Mouse (Mus musculus) kidney, postnatal 25 days (tissue): ENCODE measurements around the gene Hlcs.

Source experiments
- DNase-seq, 2 experiments: peaks; one replicate each; pipeline ENCODE4 v3.0.0; 2021; ENCODE audit warnings: mixed read lengths in 2 of 2

Hlcs gene

GRCm38 (mm10) chr16:94327781-94328711 lies 14.7 kb upstream of the Hlcs start, which contains the start of gene Ripply3:
Gene Ripply3 (plus strand): TSS chr16:94328420.
- DNase-seq, result peak; percentile 80 to 92

- DNase-seq, result no peak
Observed at GRCm38 (mm10) chr16:94326008-94326407, 12.6 kb upstream of the Hlcs start.

DNA sequence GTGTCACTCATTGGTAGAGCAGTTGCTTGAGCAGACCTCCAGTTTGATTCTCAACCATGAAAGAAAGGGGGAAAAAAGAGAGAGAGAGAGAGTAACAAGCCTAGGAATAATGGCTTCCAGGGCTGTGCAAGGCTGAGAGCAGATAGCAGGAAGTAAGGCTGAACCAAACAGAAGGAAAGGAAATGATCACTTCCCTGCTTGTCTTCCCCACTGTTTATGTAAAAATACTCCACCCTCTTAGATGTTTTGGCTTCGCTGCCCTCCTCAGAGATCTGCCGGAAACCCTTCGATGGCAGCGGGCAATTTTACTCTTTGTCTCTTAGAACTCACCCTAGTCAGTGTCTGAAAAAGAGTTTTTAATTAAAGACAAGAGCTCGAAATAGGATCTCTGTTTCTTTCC lies 10.3 kb upstream of the Hlcs start:
- no peak for DNase-seq

GRCm38 (mm10) chr16:94320223-94320622 lies 6.9 kb upstream of the Hlcs start:
- DNase-seq, result no peak

- DNase-seq, result peak; percentile 79 to 88
Observed at GRCm38 (mm10) chr16:94317752-94318151, 4.4 kb upstream of the Hlcs start.

GRCm38 (mm10) chr16:94315215-94315614 lies 1.8 kb upstream of the Hlcs start:
- DNase-seq, result peak in 1 of 2 experiments; percentile 24

DNA sequence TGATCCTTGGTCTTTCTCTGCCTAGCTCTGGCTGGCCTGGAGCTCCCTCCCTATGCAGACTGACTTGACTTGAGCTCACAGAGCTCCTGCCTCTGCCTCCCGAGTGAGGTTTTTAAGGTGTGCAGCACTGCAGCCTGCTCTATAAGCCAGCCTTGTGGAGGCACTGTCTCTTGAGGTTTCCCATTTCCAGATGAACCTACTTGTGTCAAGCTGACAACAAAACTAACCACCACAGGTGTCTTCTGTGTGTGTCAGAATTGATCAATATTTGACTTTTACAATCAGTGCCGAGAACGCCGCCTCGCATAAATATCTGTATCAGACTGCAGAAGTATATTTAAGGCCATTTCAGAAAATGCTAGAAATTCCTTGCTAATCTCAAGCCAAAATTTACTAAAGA lies 1.3 kb upstream of the Hlcs start:
- DNase-seq, result no peak

- peak; percentile 79 to 91 for DNase-seq
Observed at GRCm38 (mm10) chr16:94312663-94313228, 625 bp downstream of the Hlcs start.

DNA sequence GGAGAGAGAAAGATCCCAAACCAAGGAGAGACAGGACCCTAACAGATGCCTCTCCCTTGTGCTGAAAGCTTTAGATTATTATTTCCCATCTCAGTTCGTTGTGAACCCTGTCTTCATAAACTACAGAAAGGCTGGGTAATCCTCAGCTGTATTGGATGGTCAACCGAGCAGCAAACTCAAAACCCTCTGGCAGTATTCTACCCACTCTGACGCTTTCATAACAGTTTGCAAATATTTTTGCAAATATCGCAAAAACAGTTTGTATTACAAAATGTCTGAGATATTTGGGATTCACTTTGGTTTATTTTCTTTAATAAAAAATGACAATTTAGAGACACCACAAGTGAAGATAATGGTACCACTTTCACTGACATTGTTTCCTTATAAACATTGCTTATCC lies 1.4 kb downstream of the Hlcs start:
- no peak for DNase-seq

DNA sequence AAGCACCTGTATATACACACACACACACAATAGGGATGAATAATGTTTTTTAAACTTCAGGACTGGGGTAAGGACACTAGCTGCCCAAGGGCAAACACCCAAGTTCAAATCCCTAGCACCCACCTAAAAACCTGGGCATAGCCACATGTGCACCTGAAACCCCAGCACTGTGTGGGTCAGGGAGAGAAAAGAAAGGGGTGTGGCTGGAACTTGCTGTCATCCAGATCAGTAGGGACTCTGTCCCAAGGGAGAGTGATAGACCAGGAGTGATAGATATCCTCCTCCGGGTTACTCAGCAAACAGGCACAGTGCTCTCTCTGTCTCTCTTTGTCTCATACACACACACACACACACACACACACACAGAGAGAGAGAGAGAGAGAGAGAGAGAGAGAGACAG lies 2.0 kb downstream of the Hlcs start:
- no peak for DNase-seq

GRCm38 (mm10) chr16:94309025-94309424 lies 4.3 kb downstream of the Hlcs start:
- DNase-seq, result no peak

DNA sequence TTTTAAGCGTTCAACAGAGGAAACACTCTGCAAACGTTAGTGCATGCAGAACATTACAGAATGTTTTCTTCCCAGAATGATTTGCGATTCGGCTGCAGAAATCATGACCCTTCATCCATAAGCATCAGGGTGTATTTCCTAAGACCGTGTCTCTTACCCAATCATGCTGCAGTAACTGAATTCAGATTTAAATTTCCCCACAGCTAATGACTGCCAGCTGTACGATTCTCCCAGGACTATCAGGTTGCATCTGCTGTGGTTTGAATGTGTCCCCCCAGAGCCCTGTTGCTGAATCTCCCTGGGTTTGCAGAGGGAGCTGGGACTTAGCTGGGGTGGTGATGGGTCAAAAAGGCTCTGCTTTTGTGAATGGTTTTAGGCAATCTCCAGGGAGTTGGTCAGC lies 5.4 kb downstream of the Hlcs start:
- no peak for DNase-seq

DNA sequence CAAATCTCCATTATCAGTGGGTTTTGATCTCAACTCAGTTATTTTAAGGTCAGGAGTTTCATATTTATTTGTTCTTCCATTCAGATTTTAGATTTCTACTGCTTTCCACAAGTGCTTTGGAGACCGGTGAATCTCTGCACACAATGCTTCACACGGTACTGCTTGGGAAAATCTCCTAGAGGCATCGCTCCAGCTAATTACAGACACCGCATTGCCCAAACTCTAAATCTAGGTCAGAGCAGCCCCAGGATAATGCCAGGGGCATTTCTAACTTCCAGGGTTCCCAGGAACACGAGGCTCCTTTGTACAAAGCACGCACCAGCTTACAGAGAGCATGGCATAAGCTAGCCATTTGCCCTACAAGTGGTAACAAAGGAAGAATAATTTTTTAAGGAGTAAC lies 5.8 kb downstream of the Hlcs start:
- DNase-seq, result no peak

DNA sequence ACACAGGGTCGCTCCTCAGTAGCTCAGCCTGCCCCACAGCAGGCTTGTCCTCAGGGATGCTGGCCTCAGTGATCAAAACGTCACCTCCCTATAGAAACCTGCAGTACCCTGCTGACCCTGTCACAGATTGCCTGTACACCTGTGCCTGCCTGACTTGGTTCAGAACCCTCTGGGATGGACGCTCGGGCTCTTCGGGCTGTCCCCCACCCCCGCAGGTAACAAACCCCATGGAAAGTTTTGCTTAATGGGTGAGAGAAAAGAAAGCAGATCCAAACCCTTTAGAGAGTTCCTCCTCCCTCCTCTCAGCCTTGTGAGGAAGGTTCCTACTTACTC lies 10.2 kb downstream of the Hlcs start:
- no peak for DNase-seq

GRCm38 (mm10) chr16:94302274-94303202 lies 10.8 kb downstream of the Hlcs start:
- peak; percentile 60 to 80 for DNase-seq

DNA sequence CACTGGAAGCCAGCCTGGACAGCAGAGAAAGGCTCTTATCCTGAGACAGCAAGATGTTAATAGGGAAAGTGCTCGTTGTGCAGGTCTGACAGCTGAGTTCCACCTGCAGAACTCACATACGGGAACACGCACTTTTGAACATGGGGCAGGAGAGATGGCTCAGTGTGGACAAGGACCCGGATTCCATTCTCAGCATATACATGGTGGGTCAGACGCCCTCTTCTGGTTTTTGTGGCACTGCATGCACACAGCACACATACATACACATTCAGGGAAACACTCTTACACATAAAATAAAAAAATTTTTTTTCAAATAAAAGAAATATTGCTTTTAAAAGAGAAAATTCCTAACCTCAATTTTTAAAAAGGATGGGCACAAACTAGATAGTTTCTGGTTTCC lies 11.7 kb downstream of the Hlcs start:
- DNase-seq, result no peak

GRCm38 (mm10) chr16:94301194-94301593 lies 12.2 kb downstream of the Hlcs start:
- no peak for DNase-seq

DNA sequence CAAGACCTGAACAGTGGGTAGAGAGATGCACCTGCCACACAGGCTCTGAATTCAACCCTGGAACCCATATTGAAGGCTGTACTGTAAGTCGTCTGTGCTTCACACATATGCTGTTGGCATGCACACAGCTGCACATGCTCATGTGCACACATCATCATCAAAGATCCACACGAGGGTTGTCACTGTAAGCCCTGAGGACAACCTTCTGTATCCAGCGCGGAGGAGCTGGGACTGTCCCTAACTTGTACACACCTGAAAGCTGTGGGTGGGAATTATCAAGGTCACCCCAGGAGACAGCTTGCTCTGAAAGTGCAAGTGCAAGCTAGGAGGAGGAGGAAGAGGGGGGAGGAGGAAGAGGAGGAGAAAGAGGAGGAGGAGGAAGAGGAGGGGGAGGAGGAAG lies 14.2 kb downstream of the Hlcs start:
- DNase-seq, result no peak

- no peak for DNase-seq
Observed at GRCm38 (mm10) chr16:94298081-94298480, 15.3 kb downstream of the Hlcs start.

GRCm38 (mm10) chr16:94291141-94291540 lies 22.2 kb downstream of the Hlcs start:
- no peak for DNase-seq

GRCm38 (mm10) chr16:94290073-94290999 lies 23.0 kb downstream of the Hlcs start:
- peak; percentile 79 to 90 for DNase-seq
